Mouse (Mus musculus): Measurements from ENCODE around the gene Atp6v0e. TPM values are rescaled to one million over a fixed set of nuclear protein-coding genes. Genes with fewer than 3 reads are reported as not detected.

Gene Atp6v0e
- polyA plus RNA-seq, 1 experiment, result 354 TPM

- 94% methylated on average over 6 of the region's 6 CpGs for WGBS
- H3K27ac ChIP-seq (ENCODE audit: control insufficient read depth, insufficient read depth, low read length), result no peak overlapping the region
Measured at GRCm38 (mm10) chr17:26620292-26620691, 42.7 kb upstream of the Atp6v0e start.

GRCm38 (mm10) chr17:26620786-26621766, 42.0 kb upstream of the Atp6v0e start:
- 87% methylated on average over 17 of the region's 17 CpGs for WGBS
- TF ChIP-seq CTCF (IDR thresholded peaks at IDR 0.05; ENCODE audit: borderline replicate concordance, control insufficient read depth, extremely low read depth, insufficient read depth, low read length, poor library complexity) (no peak), POLR2A (IDR thresholded peaks at IDR 0.05; ENCODE audit: control insufficient read depth, extremely low read depth, insufficient read depth, low read length, poor library complexity) (no peak)
- H3K4me1 ChIP-seq (replicated peaks; ENCODE audit: control insufficient read depth, insufficient read depth, low read length), result no peaks in the 10 kb centered on the region
- H3K27ac ChIP-seq (ENCODE audit: control insufficient read depth, insufficient read depth, low read length), result no peak overlapping the region
- no peaks in the 10 kb centered on the region for H3K36me3 ChIP-seq (ENCODE audit: control insufficient read depth, insufficient read depth, low read length)
- no peak for DNase-seq
- no peak overlapping the region for H3K4me3 ChIP-seq (ENCODE audit: control insufficient read depth, insufficient read depth, low read length)
- no peaks in the 10 kb centered on the region for H3K27me3 ChIP-seq (ENCODE audit: control insufficient read depth, insufficient read depth, low read length)

More at GRCm38 (mm10) chr17:26620292-26620691, 42.7 kb upstream of the Atp6v0e start:
- DNase-seq, result no peak
- no peaks in the 10 kb centered on the region for H3K36me3 ChIP-seq (ENCODE audit: control insufficient read depth, insufficient read depth, low read length)
- H3K27me3 ChIP-seq (ENCODE audit: control insufficient read depth, insufficient read depth, low read length), result no peaks in the 10 kb centered on the region
- TF ChIP-seq CTCF (IDR thresholded peaks at IDR 0.05; ENCODE audit: borderline replicate concordance, control insufficient read depth, extremely low read depth, insufficient read depth, low read length, poor library complexity), result no peak
- no peak for TF ChIP-seq POLR2A (IDR thresholded peaks at IDR 0.05; ENCODE audit: control insufficient read depth, extremely low read depth, insufficient read depth, low read length, poor library complexity)
- no peaks in the 10 kb centered on the region for H3K4me1 ChIP-seq (replicated peaks; ENCODE audit: control insufficient read depth, insufficient read depth, low read length)
- H3K4me3 ChIP-seq (ENCODE audit: control insufficient read depth, insufficient read depth, low read length), result no peak overlapping the region

- 89% methylated on average over 5 of the region's 5 CpGs for WGBS
- no peaks in the 10 kb centered on the region for H3K27me3 ChIP-seq (ENCODE audit: control insufficient read depth, insufficient read depth, low read length)
- H3K4me1 ChIP-seq (replicated peaks; ENCODE audit: control insufficient read depth, insufficient read depth, low read length), result no peaks in the 10 kb centered on the region
- no peaks in the 10 kb centered on the region for H3K36me3 ChIP-seq (ENCODE audit: control insufficient read depth, insufficient read depth, low read length)
- H3K27ac ChIP-seq (ENCODE audit: control insufficient read depth, insufficient read depth, low read length), result no peak overlapping the region
- TF ChIP-seq POLR2A (IDR thresholded peaks at IDR 0.05; ENCODE audit: control insufficient read depth, extremely low read depth, insufficient read depth, low read length, poor library complexity) (no peak), CTCF (IDR thresholded peaks at IDR 0.05; ENCODE audit: borderline replicate concordance, control insufficient read depth, extremely low read depth, insufficient read depth, low read length, poor library complexity) (no peak)
- no peak for DNase-seq
- H3K4me3 ChIP-seq (ENCODE audit: control insufficient read depth, insufficient read depth, low read length), result no peak overlapping the region
Measured at GRCm38 (mm10) chr17:26621912-26622311, 41.1 kb upstream of the Atp6v0e start.

- no peak for TF ChIP-seq CTCF (IDR thresholded peaks at IDR 0.05; ENCODE audit: borderline replicate concordance, control insufficient read depth, extremely low read depth, insufficient read depth, low read length, poor library complexity)
- no peak for TF ChIP-seq POLR2A (IDR thresholded peaks at IDR 0.05; ENCODE audit: control insufficient read depth, extremely low read depth, insufficient read depth, low read length, poor library complexity)
- no peak for DNase-seq
- Histone ChIP-seq H3K36me3 (ENCODE audit: control insufficient read depth, insufficient read depth, low read length) (no peaks in the 10 kb centered on the region), H3K4me1 (replicated peaks; ENCODE audit: control insufficient read depth, insufficient read depth, low read length) (no peaks in the 10 kb centered on the region), H3K27me3 (ENCODE audit: control insufficient read depth, insufficient read depth, low read length) (no peaks in the 10 kb centered on the region), H3K27ac (ENCODE audit: control insufficient read depth, insufficient read depth, low read length) (no peak overlapping the region), H3K4me3 (ENCODE audit: control insufficient read depth, insufficient read depth, low read length) (no peak overlapping the region)
- WGBS, result 97% methylated on average over 6 of the region's 6 CpGs
Measured at GRCm38 (mm10) chr17:26623991-26624390, 39.0 kb upstream of the Atp6v0e start.

GRCm38 (mm10) chr17:26624999-26625398, 38.0 kb upstream of the Atp6v0e start:
- Histone ChIP-seq H3K4me1 (replicated peaks; ENCODE audit: control insufficient read depth, insufficient read depth, low read length) (no peaks in the 10 kb centered on the region), H3K4me3 (ENCODE audit: control insufficient read depth, insufficient read depth, low read length) (no peak overlapping the region), H3K36me3 (ENCODE audit: control insufficient read depth, insufficient read depth, low read length) (no peaks in the 10 kb centered on the region), H3K27ac (ENCODE audit: control insufficient read depth, insufficient read depth, low read length) (no peak overlapping the region), H3K27me3 (ENCODE audit: control insufficient read depth, insufficient read depth, low read length) (no peaks in the 10 kb centered on the region)
- DNase-seq, result no peak
- 92% methylated on average over 10 of the region's 10 CpGs for WGBS
- TF ChIP-seq POLR2A (IDR thresholded peaks at IDR 0.05; ENCODE audit: control insufficient read depth, extremely low read depth, insufficient read depth, low read length, poor library complexity), result no peak
- no peak for TF ChIP-seq CTCF (IDR thresholded peaks at IDR 0.05; ENCODE audit: borderline replicate concordance, control insufficient read depth, extremely low read depth, insufficient read depth, low read length, poor library complexity)

- H3K4me1 ChIP-seq (replicated peaks; ENCODE audit: control insufficient read depth, insufficient read depth, low read length), result no peaks in the 10 kb centered on the region
- no peaks in the 10 kb centered on the region for H3K36me3 ChIP-seq (ENCODE audit: control insufficient read depth, insufficient read depth, low read length)
- no peaks in the 10 kb centered on the region for H3K27me3 ChIP-seq (ENCODE audit: control insufficient read depth, insufficient read depth, low read length)
- 100% methylated on average over 2 of the region's 2 CpGs for WGBS
- DNase-seq, result no peak
- H3K27ac ChIP-seq (ENCODE audit: control insufficient read depth, insufficient read depth, low read length), result no peak overlapping the region
- H3K4me3 ChIP-seq (ENCODE audit: control insufficient read depth, insufficient read depth, low read length), result no peak overlapping the region
- no peak for TF ChIP-seq CTCF (IDR thresholded peaks at IDR 0.05; ENCODE audit: borderline replicate concordance, control insufficient read depth, extremely low read depth, insufficient read depth, low read length, poor library complexity)
- no peak for TF ChIP-seq POLR2A (IDR thresholded peaks at IDR 0.05; ENCODE audit: control insufficient read depth, extremely low read depth, insufficient read depth, low read length, poor library complexity)
Measured at GRCm38 (mm10) chr17:26625521-26626010, 37.5 kb upstream of the Atp6v0e start.
